Mouse (Mus musculus): ENCODE data around the gene Gm3336. TPM values are rescaled to one million over a fixed set of nuclear protein-coding genes. Genes with fewer than 3 reads are reported as not detected.
A peak's percentile ranks its signal among the peaks of the same experiment; 100 is the strongest.

Gene Gm3336
- total RNA-seq, 2 experiments from 2014 or later: 0.12 TPM; not detected in 1

DNA sequence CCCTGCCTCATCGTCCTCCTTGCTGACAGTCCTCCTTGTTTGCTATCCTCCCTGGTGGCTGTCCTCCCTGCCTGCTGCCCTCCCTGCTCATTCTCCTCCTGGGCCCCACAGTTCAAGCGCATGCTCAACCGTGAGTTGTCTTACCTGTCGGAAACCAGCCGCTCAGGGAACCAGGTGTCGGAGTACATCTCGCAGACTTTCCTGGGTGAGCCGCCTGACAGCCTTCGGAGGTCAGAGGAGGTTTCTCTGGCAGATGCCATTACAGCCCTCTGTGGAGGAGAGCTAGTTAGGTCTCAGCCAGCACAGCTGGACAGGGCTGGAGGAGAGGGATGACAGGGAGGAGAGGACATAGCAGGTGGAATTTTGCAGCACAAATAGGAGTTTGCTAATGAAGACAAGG lies 28.3 kb downstream of the Gm3336 start:
- ATAC-seq (replicated peaks; ENCODE audit: poor library complexity): no peak

- no peak for ATAC-seq (replicated peaks; ENCODE audit: poor library complexity)
These were observed 29.0 kb downstream of the Gm3336 start for GRCm38 (mm10) chr8:70747211-70747890.

DNA sequence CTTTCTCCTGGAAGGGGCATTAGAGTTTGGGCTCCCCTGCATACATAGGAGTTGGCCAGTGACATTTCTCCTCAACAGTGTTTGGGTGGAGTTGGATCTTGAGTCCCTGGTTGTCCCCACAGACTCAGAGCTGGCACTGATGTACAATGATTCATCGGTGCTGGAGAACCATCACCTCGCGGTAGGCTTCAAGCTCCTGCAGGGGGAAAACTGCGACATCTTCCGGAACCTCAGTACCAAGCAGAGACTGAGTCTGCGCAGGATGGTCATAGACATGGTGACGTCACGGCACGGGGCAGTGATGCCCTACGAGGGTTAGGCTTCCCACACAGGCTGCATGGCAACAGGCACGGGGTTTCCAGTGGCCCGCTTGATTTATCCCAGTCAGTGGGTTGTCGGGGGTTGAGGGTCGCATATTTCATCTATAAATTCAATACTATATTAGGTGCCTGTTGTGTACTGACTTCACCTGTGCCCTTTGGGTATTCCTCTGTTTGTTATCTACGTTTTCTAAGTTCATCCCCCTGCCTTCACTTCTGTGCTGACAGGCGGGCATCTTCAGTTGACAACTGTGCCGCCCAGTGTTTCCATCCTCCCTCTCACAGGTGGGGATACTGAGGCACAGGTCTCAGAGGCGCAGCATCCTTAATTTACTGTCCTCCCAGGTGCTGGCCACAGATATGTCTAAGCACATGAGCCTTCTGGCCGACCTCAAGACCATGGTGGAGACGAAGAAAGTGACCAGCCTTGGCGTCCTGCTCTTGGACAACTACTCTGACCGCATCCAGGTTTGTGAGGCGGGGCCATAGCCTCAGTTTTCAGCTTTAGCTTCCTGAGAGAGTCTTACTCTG lies 30.1 kb downstream of the Gm3336 start:
- no peak for ATAC-seq (replicated peaks; ENCODE audit: poor library complexity)

DNA sequence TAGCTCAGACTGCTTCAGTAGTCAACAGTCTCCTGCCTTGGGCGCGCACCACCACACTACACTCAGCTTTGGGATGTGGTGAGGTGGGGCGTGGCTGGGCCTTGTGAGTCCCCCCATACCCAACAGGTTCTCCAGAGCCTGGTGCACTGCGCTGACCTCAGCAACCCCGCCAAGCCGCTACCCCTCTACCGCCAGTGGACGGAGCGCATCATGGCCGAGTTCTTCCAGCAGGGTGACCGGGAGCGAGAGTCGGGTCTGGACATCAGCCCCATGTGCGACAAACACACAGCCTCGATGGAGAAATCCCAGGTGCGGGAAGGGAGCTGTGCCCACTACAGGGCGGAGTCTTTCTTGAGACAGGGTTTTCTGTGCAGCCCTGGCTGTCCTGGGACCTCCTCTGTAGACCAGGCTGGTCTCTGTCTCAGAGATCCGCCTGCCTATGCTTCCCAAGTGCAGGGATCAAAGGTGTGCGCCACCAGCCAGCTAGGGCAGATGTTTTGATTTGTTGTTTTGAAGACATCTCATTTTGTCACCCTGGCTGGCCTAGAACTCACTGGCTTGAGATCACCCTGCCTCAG lies 30.8 kb downstream of the Gm3336 start:
- ATAC-seq (replicated peaks; ENCODE audit: poor library complexity): no peak

GRCm38 (mm10) chr8:70750128-70750680 lies 31.9 kb downstream of the Gm3336 start:
- ATAC-seq (replicated peaks; ENCODE audit: poor library complexity): no peak

GRCm38 (mm10) chr8:70752000-70752764 lies 33.8 kb downstream of the Gm3336 start:
- ATAC-seq (replicated peaks; ENCODE audit: poor library complexity): no peak

DNA sequence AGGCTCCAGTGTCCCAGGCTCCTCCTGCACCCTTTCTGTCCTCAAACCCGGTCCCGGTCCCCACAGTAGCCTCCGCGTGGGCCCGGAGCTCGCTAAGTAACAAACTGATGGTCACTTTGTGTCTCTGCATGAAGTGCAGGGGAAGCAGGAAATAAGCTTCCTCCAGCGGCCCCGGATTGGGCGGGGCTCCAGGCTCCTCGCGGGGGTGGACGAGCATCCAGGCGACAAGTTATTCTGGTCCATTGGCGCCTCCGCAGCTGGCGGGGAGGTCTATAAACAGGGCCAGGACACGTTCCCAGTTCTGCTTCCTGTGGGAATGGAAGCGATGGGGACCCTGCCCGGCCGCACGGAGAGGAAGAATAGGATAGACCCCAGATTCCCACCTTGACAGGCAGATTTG lies 34.8 kb downstream of the Gm3336 start:
- ATAC-seq (replicated peaks; ENCODE audit: poor library complexity): no peak

DNA sequence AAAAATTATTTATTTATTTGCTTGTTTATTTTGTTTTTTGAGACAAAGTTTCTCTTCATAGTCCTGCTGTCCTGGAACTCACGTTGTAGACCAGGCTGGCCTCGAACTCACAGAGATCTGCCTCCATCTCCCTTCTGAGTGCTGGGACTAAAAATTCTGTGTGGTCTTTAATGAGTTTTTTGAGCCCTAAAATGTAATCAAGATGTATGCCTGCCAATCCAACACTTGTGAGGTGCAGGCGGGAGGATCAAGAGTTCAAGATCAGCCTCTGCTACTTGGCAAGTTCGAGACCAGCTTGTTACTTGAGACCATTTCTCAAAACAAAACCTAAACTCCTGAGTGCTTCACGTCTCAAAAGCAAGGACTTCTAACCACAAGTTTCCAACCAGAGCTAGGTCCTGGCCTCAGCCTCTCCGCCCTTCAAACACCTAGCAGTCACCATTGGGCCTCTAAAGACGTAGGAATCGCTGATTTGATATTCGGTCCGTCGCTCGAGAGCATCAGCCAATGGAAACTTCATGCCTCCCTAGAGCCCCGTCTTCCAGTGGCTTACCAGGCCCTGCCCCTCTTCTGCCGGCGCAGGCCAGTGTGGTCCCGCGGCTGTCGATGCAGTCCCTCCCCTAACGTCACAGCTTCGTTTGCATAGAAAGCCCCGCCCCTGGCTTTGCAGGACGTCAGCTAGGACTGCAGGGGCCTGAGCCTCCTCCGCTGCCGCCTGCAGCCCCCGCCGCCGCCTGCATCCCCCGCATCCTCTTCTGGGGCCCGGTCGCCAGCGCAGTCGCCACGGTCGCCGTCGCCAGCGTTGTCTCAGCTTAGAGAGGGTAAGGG lies 35.9 kb downstream of the Gm3336 start, which contains the start of gene Rab3a:
TSS of gene Rab3a (plus strand) at position 637 of the 828 bp plus-strand sequence.
- ATAC-seq (replicated peaks; ENCODE audit: poor library complexity): peak; percentile 90

GRCm38 (mm10) chr8:70754871-70755660 lies 36.7 kb downstream of the Gm3336 start:
- peak; percentile 13 for ATAC-seq (replicated peaks; ENCODE audit: poor library complexity)

DNA sequence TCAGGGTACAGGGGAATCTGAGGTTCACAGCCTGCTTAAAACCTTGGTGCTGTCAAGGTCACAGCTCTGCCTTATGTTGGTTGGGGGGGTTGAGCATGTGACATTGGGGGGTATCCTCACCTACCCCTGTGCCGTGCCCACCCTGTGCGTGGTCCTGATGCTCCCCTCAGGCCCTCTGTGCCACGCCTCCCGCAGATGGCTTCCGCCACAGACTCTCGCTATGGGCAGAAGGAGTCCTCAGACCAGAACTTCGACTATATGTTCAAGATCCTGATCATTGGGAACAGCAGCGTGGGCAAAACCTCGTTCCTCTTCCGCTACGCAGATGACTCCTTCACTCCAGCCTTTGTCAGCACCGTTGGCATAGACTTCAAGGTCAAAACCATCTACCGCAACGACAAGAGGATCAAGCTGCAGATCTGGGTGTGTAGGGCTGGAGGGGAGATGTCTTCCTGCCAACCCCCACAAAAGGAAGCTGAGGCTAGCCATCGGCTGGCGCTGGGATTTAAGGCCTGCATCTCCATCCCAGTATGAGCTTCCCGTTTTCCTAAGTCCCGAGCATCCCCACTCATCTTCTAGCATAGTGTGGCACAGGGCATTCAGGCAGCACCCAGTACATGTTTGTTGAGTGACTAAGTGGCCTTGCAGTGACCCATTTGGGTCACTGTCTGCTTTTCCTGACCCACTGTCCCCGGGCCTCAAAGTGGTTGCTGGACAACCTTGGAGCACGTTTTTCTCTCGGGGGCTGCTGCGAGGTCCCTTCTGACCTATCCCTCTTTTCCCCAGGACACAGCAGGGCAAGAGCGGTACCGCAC lies 37.5 kb downstream of the Gm3336 start:
- ATAC-seq (replicated peaks; ENCODE audit: poor library complexity): no peak

GRCm38 (mm10) chr8:70756476-70757040 lies 38.2 kb downstream of the Gm3336 start:
- ATAC-seq (replicated peaks; ENCODE audit: poor library complexity): no peak

DNA sequence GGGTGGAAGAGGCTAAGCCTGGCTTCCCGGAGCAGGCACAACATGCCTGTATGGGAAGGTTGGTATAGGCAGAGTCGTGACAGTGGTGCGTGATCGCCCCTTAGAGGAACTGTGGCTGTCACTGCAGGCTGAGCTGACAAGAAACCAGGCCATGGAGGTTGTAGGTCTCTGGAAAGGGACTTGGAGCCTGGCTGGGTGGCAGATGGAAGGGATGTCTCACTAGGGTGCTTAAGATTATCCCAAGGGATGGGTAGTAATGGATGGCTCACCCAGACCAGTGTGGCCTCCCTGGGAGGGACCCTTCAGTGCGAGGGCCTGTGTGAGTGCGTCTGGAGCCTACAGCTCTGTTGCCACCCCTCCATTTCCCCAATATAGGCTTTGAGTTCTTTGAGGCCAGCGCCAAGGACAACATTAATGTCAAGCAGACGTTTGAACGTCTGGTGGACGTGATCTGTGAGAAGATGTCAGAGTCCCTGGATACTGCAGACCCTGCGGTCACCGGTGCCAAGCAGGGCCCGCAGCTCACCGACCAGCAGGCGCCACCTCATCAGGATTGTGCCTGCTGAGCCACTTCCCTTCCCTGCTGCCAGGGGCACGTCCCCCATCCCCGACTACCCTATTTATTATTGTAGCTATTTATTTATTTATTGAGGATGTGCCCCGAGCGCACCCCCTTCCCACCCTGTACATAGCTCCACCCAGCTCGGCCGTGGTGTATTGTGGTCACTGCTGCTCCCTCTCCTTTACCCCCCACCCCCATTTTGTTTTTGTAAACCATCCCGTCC lies 39.4 kb downstream of the Gm3336 start:
- ATAC-seq (replicated peaks; ENCODE audit: poor library complexity): no peak

DNA sequence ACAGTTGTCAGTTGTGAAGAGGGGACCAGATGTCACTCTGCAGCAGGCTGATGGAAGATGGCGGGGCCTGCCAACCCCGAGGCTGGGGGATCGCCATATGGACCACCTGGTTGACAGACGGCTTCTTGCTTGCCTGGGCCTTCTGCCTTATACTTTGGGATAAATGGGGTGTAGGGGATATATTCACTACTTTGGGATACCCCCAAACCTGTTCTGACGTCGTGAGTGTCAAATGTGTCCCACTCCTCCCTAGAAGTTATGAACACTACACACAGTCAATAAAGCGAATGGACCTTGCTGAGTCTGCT lies 39.9 kb downstream of the Gm3336 start:
- ATAC-seq (replicated peaks; ENCODE audit: poor library complexity): no peak

DNA sequence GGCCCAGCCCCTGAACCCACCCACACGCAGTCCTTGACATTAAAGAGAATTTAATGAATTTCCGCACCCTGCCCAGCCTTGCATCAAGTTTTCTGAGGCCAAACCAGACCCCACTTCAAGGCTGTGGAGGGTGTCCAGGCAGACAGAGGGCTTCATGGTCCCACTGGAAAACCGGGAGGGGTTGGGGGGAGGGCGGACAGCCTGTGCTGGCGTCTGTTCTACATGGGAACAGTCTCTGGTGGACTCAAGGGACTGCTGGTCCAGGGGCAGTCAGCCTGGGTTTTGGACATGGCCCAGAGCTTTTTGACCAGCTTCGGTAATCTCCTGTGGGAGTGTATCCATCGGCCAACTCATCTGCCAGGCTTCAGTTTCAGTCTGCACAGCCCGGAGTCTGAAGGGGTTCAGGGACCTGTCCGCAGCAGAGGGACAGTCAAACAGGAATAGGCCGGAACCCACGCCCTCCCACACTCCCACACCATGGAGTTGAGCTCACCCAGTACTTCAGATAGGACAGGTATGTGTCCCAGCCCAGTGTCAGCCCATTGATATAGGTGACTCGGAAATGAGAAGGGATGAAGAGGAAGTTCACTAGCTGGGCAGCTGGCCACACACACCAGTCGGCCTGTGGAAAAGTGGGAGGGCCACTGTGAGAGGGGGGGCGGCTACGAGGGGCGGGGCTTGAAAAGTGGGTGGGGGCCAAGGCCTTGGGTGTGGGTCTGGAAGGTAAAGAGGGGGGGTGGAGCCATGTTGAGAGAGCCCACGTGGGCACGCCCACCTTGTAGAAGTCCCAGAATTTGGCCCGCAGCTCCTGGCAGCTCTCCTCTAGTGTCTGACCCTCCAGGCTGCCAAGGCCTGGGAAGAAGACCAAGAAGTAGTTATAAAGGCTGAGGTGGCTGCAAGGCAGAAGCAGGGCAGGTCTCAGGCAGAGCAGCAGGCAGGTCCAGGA lies 40.5 kb downstream of the Gm3336 start:
- ATAC-seq (replicated peaks; ENCODE audit: poor library complexity): no peak

DNA sequence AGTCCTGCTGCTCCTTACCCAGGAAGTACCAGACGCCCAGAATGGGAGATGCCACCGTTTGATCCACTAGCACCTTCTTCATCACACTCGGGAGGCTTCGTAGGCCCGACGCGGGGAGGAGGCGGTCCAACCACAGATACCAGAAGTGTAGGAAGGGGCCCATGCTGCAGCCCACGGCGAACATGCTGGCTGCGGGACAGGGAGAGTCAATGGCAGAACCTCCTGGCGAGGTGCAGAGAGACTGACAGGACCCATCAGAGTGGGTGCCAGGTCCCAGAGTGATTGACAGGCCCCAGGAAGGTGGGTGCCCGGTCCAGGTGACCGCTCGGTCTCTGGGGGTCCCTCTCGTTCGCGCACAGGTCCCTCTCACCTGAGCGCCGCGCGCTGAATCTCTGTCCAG lies 42.0 kb downstream of the Gm3336 start:
- no peak for ATAC-seq (replicated peaks; ENCODE audit: poor library complexity)

DNA sequence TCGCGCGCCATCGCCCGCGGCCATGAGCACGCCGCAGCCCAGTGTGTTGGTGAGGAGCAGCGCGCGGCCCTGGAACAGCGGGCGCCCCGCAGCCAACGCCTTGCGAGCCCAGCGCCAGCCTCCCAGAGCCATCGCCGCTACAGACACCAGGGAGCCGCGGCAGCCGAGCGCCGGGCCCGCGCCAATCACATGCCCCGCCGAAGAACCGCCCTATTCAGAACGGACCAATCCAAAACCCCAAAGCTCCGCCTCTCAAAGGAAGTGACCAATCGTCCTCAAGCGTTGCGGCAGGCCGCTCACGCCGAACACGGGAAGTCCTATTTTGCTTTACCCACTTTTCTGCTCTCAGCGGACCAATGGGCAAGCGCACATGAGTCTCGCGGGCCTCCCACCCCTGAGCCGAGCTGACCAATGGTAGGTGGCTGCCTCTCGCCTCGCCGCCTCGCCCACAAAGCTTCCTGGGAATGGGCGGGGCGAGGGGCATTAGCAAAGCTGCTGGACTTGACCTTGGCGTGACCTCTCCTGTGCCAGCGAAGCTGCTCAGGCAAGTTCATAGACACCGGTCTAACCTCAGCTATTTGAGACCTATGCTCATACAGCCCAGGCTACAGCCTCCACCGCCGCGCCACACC lies 42.5 kb downstream of the Gm3336 start, which contains the start of gene Mpv17l2:
TSS of gene Mpv17l2 (minus strand) at position 172 of the 632 bp plus-strand sequence.
- ATAC-seq (replicated peaks; ENCODE audit: poor library complexity): peak; percentile 78

Measured in megakaryocyte progenitor cell, adult 5-6 weeks (primary cell).